Mouse (Mus musculus): ENCODE measurements around the gene Trappc6b.

DNA sequence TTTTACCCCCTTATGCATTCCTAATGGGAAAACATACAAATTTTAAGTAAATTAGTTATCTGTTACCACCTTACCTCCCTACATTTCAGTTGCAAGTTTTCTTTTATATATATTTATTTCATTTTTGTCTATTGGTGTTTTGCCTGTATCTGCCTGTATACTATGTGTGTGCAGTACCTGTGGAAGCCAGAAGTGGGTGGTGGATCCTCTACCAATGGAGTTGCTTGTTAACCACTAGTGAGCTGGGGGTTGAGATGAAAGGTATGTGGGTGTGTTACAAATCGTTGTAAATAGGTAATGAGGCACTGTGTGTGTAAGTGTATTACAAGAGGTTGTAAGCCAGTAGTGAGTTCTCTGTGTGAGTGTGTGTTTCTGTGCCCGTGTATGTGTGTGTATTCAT is 50.8 kb downstream of the Trappc6b start:
- no peak for TF ChIP-seq CTCF (IDR thresholded peaks at IDR 0.05; ENCODE audit: insufficient read depth, low read depth, low read length)
- TF ChIP-seq POLR2A (IDR thresholded peaks at IDR 0.05; ENCODE audit: insufficient read depth, low read depth, low read length): no peak
